Mouse (Mus musculus): ENCODE measurements around the gene Gm21988.

The Gm21988 gene

DNA sequence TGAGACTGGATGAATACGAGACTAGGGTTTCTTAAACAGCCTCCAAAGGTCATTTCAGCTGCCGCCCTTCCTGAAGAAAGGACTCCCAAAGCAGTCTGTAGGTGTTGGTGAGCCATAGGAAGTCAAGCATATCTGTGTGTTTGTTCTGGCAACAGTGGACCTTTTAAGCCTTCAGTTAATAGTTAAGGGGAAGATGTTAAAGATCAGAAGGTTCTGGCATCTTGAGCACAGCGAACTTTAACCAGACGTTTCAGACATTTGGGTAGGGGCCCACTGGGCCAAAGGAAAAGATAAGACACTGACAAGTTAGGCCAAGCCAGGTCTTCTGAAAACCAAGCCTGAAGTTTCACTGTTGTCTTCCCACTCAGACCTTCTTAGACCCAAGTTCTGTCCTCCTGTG, 21.6 kb downstream of the Gm21988 start:
- DNase-seq (ENCODE audit: low read depth, low spot score), result no peak

- no peak for DNase-seq (ENCODE audit: low read depth, low spot score)
Measured at GRCm38 (mm10) chr11:70216103-70216502, 23.5 kb downstream of the Gm21988 start.

DNA sequence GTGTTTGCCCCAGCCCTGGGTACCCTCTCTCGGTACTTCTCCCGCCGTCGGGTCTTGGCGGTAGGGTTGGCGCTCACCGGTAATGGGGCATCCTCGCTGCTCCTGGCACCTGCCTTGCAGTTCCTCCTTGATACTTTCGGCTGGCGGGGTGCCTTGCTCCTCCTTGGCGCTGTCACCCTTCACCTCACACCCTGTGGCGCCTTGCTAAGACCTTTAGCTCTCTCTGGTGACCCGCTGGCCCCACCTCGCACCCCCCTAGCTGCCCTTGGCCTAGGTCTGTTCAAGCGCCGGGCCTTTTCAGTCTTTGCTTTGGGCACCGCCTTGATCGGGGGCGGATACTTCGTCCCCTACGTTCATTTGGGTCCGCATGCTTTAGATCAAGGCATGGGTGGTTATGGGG, 24.3 kb downstream of the Gm21988 start:
- no peak for DNase-seq (ENCODE audit: low read depth, low spot score)

DNA sequence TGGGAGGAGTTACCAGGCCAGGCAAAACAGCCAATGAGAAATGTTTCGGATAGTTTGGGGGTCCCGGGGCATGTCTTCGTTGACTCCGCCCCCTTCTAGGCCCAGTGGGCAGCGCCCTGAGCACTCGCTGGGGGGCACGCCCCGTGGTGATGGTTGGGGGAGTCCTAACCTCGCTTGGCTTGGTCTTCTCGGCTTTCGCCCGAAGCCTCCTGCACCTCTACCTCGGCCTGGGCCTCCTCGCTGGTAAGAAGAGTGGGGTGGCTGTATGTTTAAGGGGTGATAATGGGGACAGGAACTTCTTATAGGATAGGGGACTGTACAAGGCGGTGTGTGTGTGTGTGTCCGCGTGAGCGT, 24.8 kb downstream of the Gm21988 start:
- no peak for DNase-seq (ENCODE audit: low read depth, low spot score)

DNA sequence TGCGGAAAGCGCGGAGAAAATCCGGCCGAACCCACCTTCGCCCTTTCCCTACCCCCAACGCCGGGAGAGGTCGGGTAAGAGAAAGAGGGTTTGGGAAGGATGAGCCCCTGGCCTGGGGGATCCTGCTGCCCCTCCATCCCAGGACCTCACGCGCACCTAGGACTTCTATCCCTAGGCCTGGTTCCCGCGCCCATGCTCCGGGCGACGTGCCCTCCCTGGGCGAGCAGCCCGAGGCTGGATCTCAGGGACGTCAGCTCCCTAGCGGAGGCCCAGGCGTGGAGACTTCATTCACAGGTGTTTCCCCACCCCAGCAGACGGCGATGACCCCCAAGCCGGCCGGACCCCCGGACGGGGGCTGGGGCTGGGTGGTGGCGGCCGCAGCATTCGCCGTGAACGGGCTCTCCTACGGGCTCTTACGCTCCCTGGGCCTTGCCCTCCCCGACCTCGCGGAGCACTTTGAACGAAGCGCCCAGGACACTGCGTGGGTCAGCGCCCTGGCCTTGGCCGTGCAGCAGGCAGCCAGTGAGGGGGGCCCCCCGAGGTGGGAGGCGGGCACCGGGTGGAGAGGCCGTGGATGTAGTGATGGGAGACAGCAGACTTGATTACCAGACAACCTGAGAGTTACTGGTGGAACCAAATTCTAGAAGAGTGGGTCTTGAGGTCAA, 25.3 kb downstream of the Gm21988 start:
- no peak for DNase-seq (ENCODE audit: low read depth, low spot score)

DNA sequence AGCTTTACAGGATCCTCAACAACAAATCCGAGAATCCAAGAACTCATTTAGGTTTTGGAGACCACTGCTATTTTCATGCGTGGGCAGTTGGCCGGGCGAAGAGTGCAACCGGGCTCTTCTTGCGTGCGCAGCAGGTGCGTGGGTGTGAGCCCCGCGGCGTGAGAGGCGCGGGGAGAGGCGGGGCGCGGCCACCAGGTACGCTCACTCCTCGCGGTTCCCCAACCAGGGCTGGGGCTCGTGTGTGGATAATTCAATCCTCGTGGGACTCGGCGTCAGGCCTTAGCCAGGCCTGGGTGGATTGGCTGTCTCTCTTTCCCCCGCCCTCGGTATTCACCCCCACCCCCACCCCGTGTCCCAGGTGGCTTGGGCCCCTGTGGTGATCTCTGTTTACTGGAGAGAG, 25.9 kb downstream of the Gm21988 start:
- DNase-seq (ENCODE audit: low read depth, low spot score), result no peak

DNA sequence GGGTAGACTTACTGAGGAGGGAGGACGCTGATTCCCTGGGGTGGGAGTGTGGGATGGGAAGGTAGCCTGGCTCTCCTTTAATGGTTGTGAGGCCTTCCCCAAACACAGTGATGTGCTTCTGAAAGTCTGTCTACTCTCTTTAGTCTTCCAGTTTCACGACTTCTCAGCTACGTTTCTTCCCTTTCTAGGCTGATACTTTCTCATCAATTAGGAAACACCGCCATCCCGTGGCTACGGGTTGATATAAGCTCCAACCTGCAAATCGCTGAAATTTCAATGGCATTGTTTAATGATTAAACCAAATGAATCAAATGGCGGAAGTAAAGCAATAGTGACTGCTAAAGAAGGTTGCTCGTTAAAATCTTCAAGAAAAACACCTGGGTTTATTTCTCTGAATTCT, 26.7 kb downstream of the Gm21988 start:
- no peak for DNase-seq (ENCODE audit: low read depth, low spot score)

GRCm38 (mm10) chr11:70212423-70212822, 27.2 kb downstream of the Gm21988 start, which contains the start of gene Slc16a11:
TSS of gene Slc16a11 (plus strand) at chr11:70212752.
- DNase-seq (ENCODE audit: low read depth, low spot score), result no peak

DNA sequence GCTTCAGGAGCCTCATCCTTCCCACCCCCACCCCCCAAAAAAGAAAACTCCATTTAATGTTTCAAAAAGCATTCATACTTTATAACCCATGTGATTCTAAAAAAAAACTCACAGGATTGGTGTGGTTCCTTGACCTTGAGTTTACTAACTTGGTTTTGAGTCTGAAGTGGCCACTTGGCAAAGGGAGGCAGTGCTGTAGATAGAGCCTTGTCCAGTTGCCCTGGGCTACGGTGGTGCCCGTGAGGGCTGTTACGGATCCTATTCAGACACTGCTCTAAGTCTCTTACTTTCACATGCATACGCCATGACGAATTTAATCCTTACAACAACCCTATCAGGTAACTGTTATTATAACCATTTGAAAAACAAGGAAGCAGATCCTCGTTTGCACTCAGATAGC, 27.7 kb downstream of the Gm21988 start:
- no peak for DNase-seq (ENCODE audit: low read depth, low spot score)

GRCm38 (mm10) chr11:70210681-70211080, 28.9 kb downstream of the Gm21988 start:
- DNase-seq (ENCODE audit: low read depth, low spot score), result no peak

DNA sequence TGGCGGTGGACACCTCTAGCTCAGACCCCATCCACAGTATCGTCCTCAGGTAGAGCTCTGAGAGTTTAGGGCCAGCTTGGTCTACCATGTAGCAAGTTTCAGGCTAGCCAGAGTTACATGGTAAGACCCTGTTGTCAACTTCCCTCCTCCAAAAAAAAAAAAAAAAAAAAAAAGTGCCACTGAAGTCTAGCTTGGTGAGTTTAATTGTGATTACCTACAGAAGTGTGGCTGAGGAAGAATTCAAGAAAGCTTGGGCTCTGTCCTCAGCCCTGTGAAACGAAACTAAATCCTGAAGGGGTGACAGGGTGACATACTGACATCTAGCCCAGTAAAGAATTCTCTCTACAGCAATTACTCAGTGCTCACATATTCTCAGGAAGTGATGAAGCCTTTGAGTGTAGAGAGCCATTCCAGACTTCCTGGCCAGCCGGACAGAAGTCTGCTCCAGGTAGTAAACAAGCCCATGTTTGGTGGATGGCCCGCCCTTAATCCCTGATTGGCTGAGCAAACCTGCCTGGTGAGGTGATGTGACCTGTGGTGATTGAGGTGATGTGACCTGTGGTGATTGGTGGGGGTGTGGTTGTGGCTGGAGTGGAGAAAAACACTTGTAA, 30.7 kb downstream of the Gm21988 start:
- no peak for DNase-seq (ENCODE audit: low read depth, low spot score)

GRCm38 (mm10) chr11:70207283-70207682, 32.3 kb downstream of the Gm21988 start:
- DNase-seq (ENCODE audit: low read depth, low spot score), result no peak

GRCm38 (mm10) chr11:70206801-70207200, 32.8 kb downstream of the Gm21988 start:
- no peak for DNase-seq (ENCODE audit: low read depth, low spot score)

GRCm38 (mm10) chr11:70201691-70202090, 37.9 kb downstream of the Gm21988 start:
- no peak for DNase-seq (ENCODE audit: low read depth, low spot score)

- no peak for DNase-seq (ENCODE audit: low read depth, low spot score)
Measured at GRCm38 (mm10) chr11:70200036-70200608, 39.5 kb downstream of the Gm21988 start.

DNA sequence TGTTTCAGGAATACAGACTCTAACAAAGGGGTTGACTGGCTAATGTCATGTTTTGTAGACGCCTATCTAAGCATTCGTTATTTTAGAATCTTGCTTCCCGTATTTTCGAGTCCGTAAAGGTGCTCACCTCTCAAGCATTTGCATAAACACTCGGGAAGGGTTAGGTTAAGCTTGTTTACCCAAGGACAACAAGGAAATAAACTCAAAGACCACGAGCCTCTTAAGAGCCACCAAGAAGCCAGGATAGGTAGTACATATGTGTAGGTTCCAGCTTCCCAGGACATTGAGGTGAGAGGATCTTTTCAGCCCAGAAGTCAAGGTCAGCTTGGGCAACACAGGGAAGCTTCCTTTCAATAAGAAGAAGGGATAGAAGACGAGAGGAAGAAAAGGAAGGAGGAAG, 40.5 kb downstream of the Gm21988 start:
- no peak for DNase-seq (ENCODE audit: low read depth, low spot score)

DNA sequence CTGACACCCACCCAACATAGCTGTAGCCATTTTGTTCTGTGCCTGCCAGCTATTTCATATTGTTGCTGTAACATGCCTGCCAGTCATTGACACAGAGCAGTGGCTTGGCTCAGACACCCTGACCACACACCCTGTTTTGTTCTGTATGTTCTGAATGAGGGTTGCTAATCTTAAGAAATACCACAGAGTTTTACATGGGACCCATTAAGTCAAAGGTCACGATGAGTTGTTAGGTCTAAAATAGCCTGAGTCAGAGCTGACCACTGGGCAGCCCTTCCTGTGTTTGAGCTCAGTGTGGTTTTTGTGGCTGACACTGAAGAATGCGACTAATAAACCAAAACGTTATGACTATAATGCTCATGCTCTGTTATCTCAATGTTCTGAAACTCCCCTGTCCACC, 41.3 kb downstream of the Gm21988 start:
- DNase-seq (ENCODE audit: low read depth, low spot score), result no peak

DNA sequence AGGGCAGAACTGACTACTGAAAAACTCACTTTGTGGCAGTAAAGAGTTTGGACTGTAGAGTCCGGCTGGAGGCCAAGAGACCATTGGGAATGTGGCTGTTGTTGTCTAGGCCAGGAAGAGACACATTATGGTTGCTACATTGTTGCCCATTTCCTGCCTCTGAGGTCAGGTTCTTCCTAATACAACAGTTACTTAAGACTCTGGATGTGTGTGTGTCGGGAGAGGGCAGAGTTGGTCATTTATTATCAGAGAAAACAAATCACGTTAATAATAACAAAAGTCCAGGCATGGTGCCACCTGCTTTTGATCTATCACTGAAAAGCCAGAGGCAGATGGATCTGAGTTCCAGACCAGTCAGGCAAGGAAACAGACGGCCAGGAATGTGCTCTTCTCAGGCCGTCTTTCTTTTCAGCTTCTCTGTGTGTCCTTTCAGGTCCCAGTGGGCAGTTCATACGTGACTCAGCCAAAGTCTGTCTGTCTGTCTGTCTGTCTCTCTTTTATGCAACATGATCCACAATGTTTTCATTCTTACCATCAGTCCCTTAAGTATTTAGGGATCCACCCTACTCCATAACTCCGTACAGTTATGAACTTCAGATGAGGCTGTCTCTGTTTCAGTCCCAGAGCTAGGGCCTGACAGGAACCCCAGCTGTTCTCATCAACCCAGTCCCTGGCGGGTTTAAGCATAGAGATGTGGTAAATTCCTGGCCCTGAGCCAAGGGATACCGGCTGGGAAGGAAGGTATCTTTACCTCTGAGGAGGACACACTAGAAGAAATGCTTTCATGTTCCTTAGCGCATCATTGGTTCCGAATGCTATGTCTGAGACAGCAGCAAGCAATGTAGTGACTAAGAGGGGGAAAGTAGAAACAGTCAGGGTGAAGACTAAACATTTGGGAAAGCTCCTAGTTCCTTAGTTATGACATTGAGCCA, 46.0 kb downstream of the Gm21988 start:
- no peak for DNase-seq (ENCODE audit: low read depth, low spot score)

- no peak for DNase-seq (ENCODE audit: low read depth, low spot score)
Measured at GRCm38 (mm10) chr11:70192157-70192556, 47.5 kb downstream of the Gm21988 start.

DNA sequence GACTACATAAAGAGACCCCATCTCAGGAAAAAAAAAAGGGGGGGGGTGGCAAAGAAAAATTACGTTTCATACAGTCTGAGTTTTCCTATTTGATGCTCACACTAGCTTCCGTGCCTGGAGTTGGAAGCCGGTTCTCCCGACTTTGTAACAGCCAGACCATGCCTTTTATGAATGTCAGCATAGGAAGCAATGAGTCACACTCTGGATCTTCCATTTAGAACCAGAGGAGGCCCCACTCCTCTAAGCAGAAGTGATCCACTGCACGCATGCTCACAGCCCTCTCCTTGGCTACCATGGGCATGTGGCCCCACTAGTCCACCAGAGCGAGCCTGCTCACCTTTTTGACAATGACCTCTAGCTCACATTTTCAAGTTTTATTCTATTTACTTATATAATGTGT, 48.4 kb downstream of the Gm21988 start:
- DNase-seq (ENCODE audit: low read depth, low spot score), result no peak

GRCm38 (mm10) chr11:70189319-70190134, 50.1 kb downstream of the Gm21988 start:
- no peak for DNase-seq (ENCODE audit: low read depth, low spot score)
